ENCODE assay signal across 9 mouse cellular contexts in the genomic region with DNA sequence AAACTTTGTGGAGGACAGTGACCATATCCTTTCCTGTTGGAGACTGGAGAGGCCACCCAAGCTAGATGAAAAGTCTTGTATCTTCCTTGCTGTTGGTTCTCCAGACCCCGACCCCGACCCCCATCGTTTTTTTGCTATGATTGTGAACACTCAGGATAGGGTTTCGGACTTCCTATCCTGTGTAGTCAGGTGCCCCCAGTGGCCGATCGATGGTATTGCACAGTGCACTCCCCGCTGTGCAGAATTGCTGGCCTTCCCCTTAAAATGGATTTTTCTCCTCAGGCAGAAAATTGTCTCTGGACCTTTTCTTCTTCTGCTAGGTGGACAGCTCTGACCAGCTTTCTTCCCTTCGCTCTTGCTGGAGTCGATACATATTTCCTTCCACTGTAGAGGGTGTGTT. TPM values are rescaled to one million over a fixed set of nuclear protein-coding genes. Genes with fewer than 3 reads are reported as not detected.
DNase-seq lines count a peak whose midpoint lies in the region; ATAC-seq and TF ChIP-seq lines count a peak whose summit lies in the region.
"Had no signal": no experiment of that assay in that cellular context is flagged by ENCODE, and none has a peak within 500 bp of the region (broad histone marks: within the 10 kb centered on the region; RNA-seq: fewer than 3 reads in every experiment).

No protein-coding gene starts in this region.

- H3K4me1 ChIP-seq in kidney, postnatal 0 days (replicated peaks; ENCODE audit: insufficient read depth, low read length), result no peaks in the 10 kb centered on the region
- H3K4me1 ChIP-seq in kidney, embryonic 16.5 days (ENCODE audit: insufficient read depth, low read length), result no peaks in the 10 kb centered on the region
- no peaks in the 10 kb centered on the region for H3K4me1 ChIP-seq in embryonic fibroblast, embryonic 13.5 days (ENCODE audit: control insufficient read depth, insufficient read depth, low read length)

- H3K9me3 ChIP-seq in kidney, postnatal 0 days (replicated peaks; ENCODE audit: low read length), result no peaks in the 10 kb centered on the region
- H3K9me3 ChIP-seq in kidney, embryonic 16.5 days (ENCODE audit: low read length), result peaks cover 3% of the 10 kb centered on the region; the same call in 1 of the 2 replicates

- H3K27ac ChIP-seq in kidney, postnatal 0 days, result no peak overlapping the region
- no peak overlapping the region for H3K27ac ChIP-seq in kidney, embryonic 16.5 days (ENCODE audit: low read length)
- no peak overlapping the region for H3K27ac ChIP-seq in embryonic fibroblast, embryonic 13.5 days (ENCODE audit: insufficient read depth, low read length)
- H3K27ac ChIP-seq: macrophage had no signal

- no peaks in the 10 kb centered on the region for H3K27me3 ChIP-seq in kidney, postnatal 0 days (ENCODE audit: insufficient read depth, low read length)
- no peaks in the 10 kb centered on the region for H3K27me3 ChIP-seq in kidney, embryonic 16.5 days (ENCODE audit: insufficient read depth, low read length)

- WGBS in kidney, postnatal 0 days, result 27% methylated on average over 9 of the region's 9 CpGs
- WGBS in kidney, embryonic 16.5 days, result 21% methylated on average over 9 of the region's 9 CpGs

- no peak overlapping the region for H3K4me3 ChIP-seq in kidney, postnatal 0 days (replicated peaks; ENCODE audit: low read depth, low read length)
- no peak overlapping the region for H3K4me3 ChIP-seq in kidney, embryonic 16.5 days (ENCODE audit: low read length)
- H3K4me3 ChIP-seq in embryonic fibroblast, embryonic 13.5 days (ENCODE audit: insufficient read depth, low read length), result no peak overlapping the region

- no peak for ATAC-seq in kidney, postnatal 0 days (replicated peaks; ENCODE audit: low FRiP score, low read depth)
- ATAC-seq in kidney, embryonic 16.5 days (ENCODE audit: low FRiP score, low TSS enrichment), result no peak

- intact Hi-C loops in left cerebral cortex, postnatal 14 days (cut with DNase I), result loop anchor here (2.0 to 5.0 kb wide), 2 partner anchors 90 to 124 kb away; no protein-coding TSS in a partner anchor

- H3K4me2 ChIP-seq in kidney, postnatal 0 days (ENCODE audit: low read length), result no peak overlapping the region
- no peak overlapping the region for H3K4me2 ChIP-seq in kidney, embryonic 16.5 days (replicated peaks; ENCODE audit: low read depth, low read length)

- TF ChIP-seq CTCF in kidney, postnatal 0 days (IDR thresholded peaks at IDR 0.05; ENCODE audit: low read depth), result peak; percentile 75
- TF ChIP-seq CTCF in embryonic fibroblast, embryonic 13.5 days (IDR thresholded peaks at IDR 0.05; ENCODE audit: borderline replicate concordance, insufficient read depth, low read length), result peak; percentile 72; the same call in 1 of the 2 replicates

- peak; percentile 36 for DNase-seq in adrenal gland, postnatal 10 days
- no peak for DNase-seq in adrenal gland, postnatal 4 days (ENCODE audit: low spot score in 2 of 2)
- DNase-seq in kidney, postnatal 0 days (ENCODE audit: low spot score), result peak; percentile 73
- peak; percentile 10 for DNase-seq in CD4-positive helper T cell, adult 2 months (ENCODE audit: low read depth, low spot score)
- DNase-seq in thymus, postnatal 14 days, result peak; percentile 9
- no peak for DNase-seq in left cerebral cortex, postnatal 14 days (ENCODE audit: low spot score in 2 of 2)

- TF ChIP-seq POLR2A in embryonic fibroblast, embryonic 13.5 days (IDR thresholded peaks at IDR 0.05; ENCODE audit: low read depth, low read length), result no peak

- no peak overlapping the region for H3K9ac ChIP-seq in kidney, postnatal 0 days (ENCODE audit: low read depth, low read length)
- no peak overlapping the region for H3K9ac ChIP-seq in kidney, embryonic 16.5 days (replicated peaks; ENCODE audit: low read length)

- H3K36me3 ChIP-seq in kidney, postnatal 0 days (ENCODE audit: insufficient read depth, low read length), result no peaks in the 10 kb centered on the region
- H3K36me3 ChIP-seq in kidney, embryonic 16.5 days (ENCODE audit: insufficient read depth, low read length), result no peaks in the 10 kb centered on the region

RNA-seq across cellular contexts. Expression of a gene that starts 22.5 kb away (rescaled TPM):
- total RNA-seq in adrenal gland, postnatal 10 days (2021), result under 1 TPM in 1 of 2 experiments, not detected in 1; 0.27 TPM
- total RNA-seq in adrenal gland, postnatal 4 days (2021), result 1 to 10 TPM in 1 of 2 experiments, under 1 TPM in 1; 0.50 to 1.6 TPM
- polyA plus RNA-seq in kidney, postnatal 0 days (2015; fragmentation: Nextera tagmentation; extraction: Ambion mirVana), result 0.11 and 0.22 TPM in 2 replicates
- polyA plus RNA-seq in kidney, embryonic 16.5 days (2015; fragmentation: Nextera tagmentation; extraction: Ambion mirVana), result 0.39 and 0.42 TPM in 2 replicates
- polyA plus RNA-seq in embryonic fibroblast, embryonic 13.5 days (2011; ENCODE audit: insufficient read length, low read depth, missing spikeins), result not detected in 2 replicates
- 100 to 1,000 TPM; 217 to 234 TPM for total RNA-seq in left cerebral cortex, postnatal 14 days (2021)
- polyA plus RNA-seq: macrophage had no signal

RNA-seq across cellular contexts. Expression of a gene that starts 31.9 kb away (rescaled TPM):
- total RNA-seq in adrenal gland, postnatal 10 days (2021), result 1 to 10 TPM; 5.5 to 9.4 TPM
- 10 to 100 TPM; 12.2 to 14.5 TPM for total RNA-seq in adrenal gland, postnatal 4 days (2021)
- polyA plus RNA-seq in kidney, postnatal 0 days (2015; fragmentation: Nextera tagmentation; extraction: Ambion mirVana), result 3.0 and 3.3 TPM in 2 replicates
- polyA plus RNA-seq in kidney, embryonic 16.5 days (2015; fragmentation: Nextera tagmentation; extraction: Ambion mirVana), result 4.8 and 4.9 TPM in 2 replicates
- 2.2 and 6.3 TPM in 2 replicates for polyA plus RNA-seq in embryonic fibroblast, embryonic 13.5 days (2011; ENCODE audit: insufficient read length, low read depth, missing spikeins)
- total RNA-seq in left cerebral cortex, postnatal 14 days (2021), result 10 to 100 TPM; 58.6 to 65.6 TPM
- polyA plus RNA-seq: macrophage had no signal

Comparison
In these comparisons a context has a peak if more than half of its experiments do, and no peak if none do; other contexts are left out.
1. DNase-seq: peak in adrenal gland, postnatal 10 days (single experiment), kidney, postnatal 0 days (single experiment), CD4-positive helper T cell, adult 2 months (single experiment) and thymus, postnatal 14 days (single experiment); none in adrenal gland, postnatal 4 days (0 of 2) and left cerebral cortex, postnatal 14 days (0 of 2).
2. RNA of a gene that starts 22.5 kb away (total RNA-seq): 217 to 234 TPM in left cerebral cortex, postnatal 14 days; 0.50 to 1.6 TPM in adrenal gland, postnatal 4 days and 0.27 TPM in adrenal gland, postnatal 10 days; every median in the first group is over 10 times any median in the second.